Mouse (Mus musculus): Measurements from ENCODE around the gene Sdf4.

DNA sequence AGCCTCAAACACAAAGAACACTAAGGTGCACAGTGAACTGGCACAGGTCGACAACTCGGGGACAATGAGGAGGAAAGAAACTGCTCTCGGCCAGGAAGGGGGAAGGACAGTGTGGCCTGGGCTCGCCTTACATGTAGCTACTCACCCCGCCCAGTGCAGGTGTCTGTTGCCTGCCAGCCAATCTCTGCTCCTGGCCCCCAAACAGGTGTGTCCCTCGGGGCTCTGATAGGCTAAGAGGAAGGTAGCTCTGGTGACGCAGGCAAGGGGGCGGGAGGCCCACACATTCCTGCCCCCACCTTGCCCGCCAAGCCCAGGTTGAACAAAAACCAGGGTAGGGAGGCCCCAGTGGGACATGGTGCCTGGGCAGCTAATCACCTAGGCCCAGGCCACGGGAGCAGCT, 67.0 kb downstream of the Sdf4 start:
- no peak for TF ChIP-seq CTCF (IDR thresholded peaks at IDR 0.05; ENCODE audit: borderline replicate concordance, control insufficient read depth, extremely low read depth, insufficient read depth, low read length, poor library complexity)
- no peak for TF ChIP-seq POLR2A (IDR thresholded peaks at IDR 0.05; ENCODE audit: control insufficient read depth, extremely low read depth, insufficient read depth, low read length, poor library complexity)

Data from thymus, adult 2 months (tissue).